Mouse (Mus musculus): ENCODE data around the gene Snapc3. TPM values are rescaled to one million over a fixed set of nuclear protein-coding genes. Genes with fewer than 3 reads are reported as not detected.

Snapc3 gene
- polyA plus RNA-seq, 1 experiment from 2014 or later = 27.2 TPM

GRCm38 (mm10) chr4:83409867-83410505 lies 7.5 kb upstream of the Snapc3 start:
- no peak overlapping the region for H3K9ac ChIP-seq (ENCODE audit: low read depth, low read length)
- no peak for ATAC-seq
- no peaks in the 10 kb centered on the region for H3K4me1 ChIP-seq (ENCODE audit: control insufficient read depth, insufficient read depth, low read length)
- 96% methylated on average over 4 of the region's 4 CpGs for WGBS
- no peaks in the 10 kb centered on the region for H3K36me3 ChIP-seq (ENCODE audit: control insufficient read depth, insufficient read depth, low read length)
- no peak overlapping the region for H3K27ac ChIP-seq (ENCODE audit: low read length)
- no peak overlapping the region for H3K4me2 ChIP-seq (ENCODE audit: low read depth, low read length)
- H3K9me3 ChIP-seq (ENCODE audit: control insufficient read depth, low read length) = 0 out of 2 replicates have a peak, but pooled peaks cover 8% of the 10 kb centered on the region
- H3K4me3 ChIP-seq (ENCODE audit: low read length) = no peak overlapping the region
- H3K27me3 ChIP-seq (replicated peaks; ENCODE audit: control insufficient read depth, insufficient read depth, low read length) = no peaks in the 10 kb centered on the region

DNA sequence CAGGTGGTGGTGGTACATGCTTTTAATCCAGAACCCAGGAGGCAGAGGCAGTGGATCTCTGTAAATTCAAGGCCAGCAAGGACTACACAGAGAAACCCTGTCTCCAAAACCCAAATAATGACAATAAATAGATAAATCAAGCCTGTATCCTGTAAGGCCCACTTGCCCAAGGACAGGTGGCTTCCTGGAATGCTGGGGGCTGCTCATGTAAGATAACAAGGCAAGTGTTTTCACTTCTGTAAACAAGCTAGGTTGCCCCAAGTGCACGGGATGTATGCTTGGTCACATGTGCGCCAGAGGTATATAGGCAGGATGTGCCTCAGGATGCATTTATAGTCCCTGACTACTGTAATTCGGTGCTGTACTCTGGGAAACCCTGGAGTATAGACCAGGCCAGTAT lies 5.5 kb upstream of the Snapc3 start:
- no peak overlapping the region for H3K27ac ChIP-seq (ENCODE audit: low read length)
- ATAC-seq = no peak
- H3K9me3 ChIP-seq (ENCODE audit: control insufficient read depth, low read length) = 0 out of 2 replicates have a peak, but pooled peaks cover 8% of the 10 kb centered on the region
- no peaks in the 10 kb centered on the region for H3K36me3 ChIP-seq (ENCODE audit: control insufficient read depth, insufficient read depth, low read length)
- no peak overlapping the region for H3K9ac ChIP-seq (ENCODE audit: low read depth, low read length)
- no peaks in the 10 kb centered on the region for H3K27me3 ChIP-seq (replicated peaks; ENCODE audit: control insufficient read depth, insufficient read depth, low read length)
- 63% methylated on average over 3 of the region's 3 CpGs for WGBS
- H3K4me1 ChIP-seq (ENCODE audit: control insufficient read depth, insufficient read depth, low read length) = no peaks in the 10 kb centered on the region
- H3K4me3 ChIP-seq (ENCODE audit: low read length) = no peak overlapping the region
- H3K4me2 ChIP-seq (ENCODE audit: low read depth, low read length) = no peak overlapping the region

DNA sequence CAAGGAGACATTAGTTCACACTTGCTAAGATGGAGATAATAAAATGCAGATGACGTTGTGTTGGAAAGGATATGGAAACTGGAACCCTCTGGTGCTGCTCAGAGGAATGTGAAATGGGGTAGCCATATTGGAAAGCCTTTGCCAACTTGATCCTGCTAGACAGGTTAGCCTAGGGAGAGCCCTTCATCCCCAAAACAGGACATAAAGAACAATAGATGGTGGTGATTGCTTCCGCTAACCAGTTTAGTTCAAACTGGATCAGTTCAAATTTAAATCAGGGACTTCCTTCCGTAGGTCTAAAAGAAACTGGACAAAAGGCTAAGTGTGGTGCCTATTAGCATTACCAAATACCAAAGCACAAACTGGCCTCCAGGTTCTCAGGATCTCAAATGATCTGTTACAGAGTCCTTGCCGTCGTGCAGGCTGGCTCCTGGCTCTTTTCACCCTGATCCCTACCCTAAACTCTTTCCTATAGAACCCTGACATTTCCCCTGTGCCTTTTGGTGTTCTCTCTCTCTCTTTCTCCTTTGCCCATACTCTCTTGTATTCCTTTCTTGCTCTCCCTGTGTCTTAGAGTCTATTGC lies 3.2 kb upstream of the Snapc3 start:
- H3K9me3 ChIP-seq (ENCODE audit: control insufficient read depth, low read length) = no peaks in the 10 kb centered on the region
- no peak overlapping the region for H3K27ac ChIP-seq (ENCODE audit: low read length)
- no peaks in the 10 kb centered on the region for H3K27me3 ChIP-seq (replicated peaks; ENCODE audit: control insufficient read depth, insufficient read depth, low read length)
- peaks cover 7% of the 10 kb centered on the region; the same call in 1 of the 2 replicates for H3K4me1 ChIP-seq (ENCODE audit: control insufficient read depth, insufficient read depth, low read length)
- no peak overlapping the region for H3K9ac ChIP-seq (ENCODE audit: low read depth, low read length)
- H3K4me2 ChIP-seq (ENCODE audit: low read depth, low read length) = no peak overlapping the region
- H3K4me3 ChIP-seq (ENCODE audit: low read length) = no peak overlapping the region
- ATAC-seq = no peak
- 87% methylated on average over 5 of the region's 5 CpGs for WGBS
- no peaks in the 10 kb centered on the region for H3K36me3 ChIP-seq (ENCODE audit: control insufficient read depth, insufficient read depth, low read length)

DNA sequence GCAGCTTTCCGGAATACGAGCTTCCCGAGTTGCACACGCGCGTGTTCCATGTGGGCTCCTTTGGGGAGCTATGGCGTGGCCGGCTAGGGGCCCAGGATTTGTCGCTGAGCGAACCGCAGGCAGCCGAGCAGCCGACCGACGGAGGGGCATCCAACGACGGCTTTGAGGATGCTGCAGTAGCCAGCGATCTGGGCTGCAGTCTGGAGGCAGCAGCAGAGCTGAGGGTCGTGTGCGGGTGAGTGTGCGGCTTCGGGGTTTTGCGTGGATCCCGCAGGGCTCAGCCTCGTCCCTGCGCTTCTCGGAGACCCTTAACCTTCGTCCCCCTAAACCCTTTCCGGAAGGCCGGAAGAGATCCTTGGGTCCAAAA lies 279 bp downstream of the Snapc3 start:
- Histone ChIP-seq H3K4me2 (ENCODE audit: low read depth, low read length) (peak overlapping the region; percentile 81), H3K4me3 (ENCODE audit: low read length) (peak overlapping the region; percentile 82), H3K4me1 (ENCODE audit: control insufficient read depth, insufficient read depth, low read length) (peaks cover 7% of the 10 kb centered on the region; the same call in 1 of the 2 replicates), H3K9me3 (ENCODE audit: control insufficient read depth, low read length) (no peaks in the 10 kb centered on the region), H3K27me3 (replicated peaks; ENCODE audit: control insufficient read depth, insufficient read depth, low read length) (no peaks in the 10 kb centered on the region), H3K27ac (ENCODE audit: low read length) (peak overlapping the region; percentile 87), H3K36me3 (ENCODE audit: control insufficient read depth, insufficient read depth, low read length) (no peaks in the 10 kb centered on the region), H3K9ac (ENCODE audit: low read depth, low read length) (peak overlapping the region; percentile 87)
- peak; percentile 67; the same call in 1 of the 2 replicates for ATAC-seq
- under 1% methylated on average over 30 of the region's 30 CpGs for WGBS

GRCm38 (mm10) chr4:83418781-83419180 lies 1.3 kb downstream of the Snapc3 start:
- peak overlapping the region; percentile 82 for H3K4me3 ChIP-seq (ENCODE audit: low read length)
- H3K9me3 ChIP-seq (ENCODE audit: control insufficient read depth, low read length) = no peaks in the 10 kb centered on the region
- H3K4me1 ChIP-seq (ENCODE audit: control insufficient read depth, insufficient read depth, low read length) = peaks cover 7% of the 10 kb centered on the region; the same call in 1 of the 2 replicates
- H3K27ac ChIP-seq (ENCODE audit: low read length) = no peak overlapping the region
- no peaks in the 10 kb centered on the region for H3K27me3 ChIP-seq (replicated peaks; ENCODE audit: control insufficient read depth, insufficient read depth, low read length)
- 52% methylated on average over 2 of the region's 2 CpGs for WGBS
- H3K9ac ChIP-seq (ENCODE audit: low read depth, low read length) = peak overlapping the region; percentile 87; the same call in 1 of the 2 replicates
- ATAC-seq = no peak
- 0 out of 2 replicates have a peak, but pooled peaks cover 7% of the 10 kb centered on the region for H3K36me3 ChIP-seq (ENCODE audit: control insufficient read depth, insufficient read depth, low read length)
- H3K4me2 ChIP-seq (ENCODE audit: low read depth, low read length) = peak overlapping the region; percentile 81

DNA sequence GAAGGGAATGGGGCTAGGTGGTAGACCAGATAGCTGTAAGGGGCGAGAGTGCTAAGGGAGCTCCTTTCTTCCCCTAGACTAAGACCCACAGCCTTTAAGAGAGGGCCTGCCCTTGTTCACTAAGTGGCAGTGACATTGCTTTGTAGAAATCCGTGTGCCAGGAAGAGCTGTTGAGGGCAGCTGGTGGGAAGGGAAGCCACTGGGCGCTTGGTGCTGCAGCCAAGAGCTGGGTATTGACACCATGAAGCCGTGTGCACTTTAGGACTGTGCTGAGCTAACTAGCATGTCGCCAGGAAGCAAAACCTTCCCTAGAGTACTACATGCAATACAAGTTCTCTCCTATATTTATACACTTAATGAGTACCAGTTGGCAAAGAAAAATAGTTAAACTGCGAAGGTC lies 6.1 kb downstream of the Snapc3 start:
- WGBS = 95% methylated on average over 6 of the region's 6 CpGs
- no peak overlapping the region for H3K9ac ChIP-seq (ENCODE audit: low read depth, low read length)
- H3K27ac ChIP-seq (ENCODE audit: low read length) = no peak overlapping the region
- no peaks in the 10 kb centered on the region for H3K9me3 ChIP-seq (ENCODE audit: control insufficient read depth, low read length)
- ATAC-seq = no peak
- no peaks in the 10 kb centered on the region for H3K27me3 ChIP-seq (replicated peaks; ENCODE audit: control insufficient read depth, insufficient read depth, low read length)
- H3K4me3 ChIP-seq (ENCODE audit: low read length) = no peak overlapping the region
- H3K36me3 ChIP-seq (ENCODE audit: control insufficient read depth, insufficient read depth, low read length) = peaks cover 11% of the 10 kb centered on the region; the same call in 1 of the 2 replicates
- H3K4me2 ChIP-seq (ENCODE audit: low read depth, low read length) = no peak overlapping the region
- H3K4me1 ChIP-seq (ENCODE audit: control insufficient read depth, insufficient read depth, low read length) = peaks cover 4% of the 10 kb centered on the region; the same call in 1 of the 2 replicates

- Histone ChIP-seq H3K9me3 (ENCODE audit: control insufficient read depth, low read length) (no peaks in the 10 kb centered on the region), H3K36me3 (ENCODE audit: control insufficient read depth, insufficient read depth, low read length) (peaks cover 11% of the 10 kb centered on the region; the same call in 1 of the 2 replicates), H3K4me2 (ENCODE audit: low read depth, low read length) (no peak overlapping the region), H3K27ac (ENCODE audit: low read length) (no peak overlapping the region), H3K9ac (ENCODE audit: low read depth, low read length) (no peak overlapping the region), H3K4me1 (ENCODE audit: control insufficient read depth, insufficient read depth, low read length) (no peaks in the 10 kb centered on the region), H3K4me3 (ENCODE audit: low read length) (no peak overlapping the region), H3K27me3 (replicated peaks; ENCODE audit: control insufficient read depth, insufficient read depth, low read length) (no peaks in the 10 kb centered on the region)
- WGBS = 94% methylated on average over 4 of the region's 4 CpGs
- no peak for ATAC-seq
Measured at GRCm38 (mm10) chr4:83425119-83425518, 7.6 kb downstream of the Snapc3 start.

DNA sequence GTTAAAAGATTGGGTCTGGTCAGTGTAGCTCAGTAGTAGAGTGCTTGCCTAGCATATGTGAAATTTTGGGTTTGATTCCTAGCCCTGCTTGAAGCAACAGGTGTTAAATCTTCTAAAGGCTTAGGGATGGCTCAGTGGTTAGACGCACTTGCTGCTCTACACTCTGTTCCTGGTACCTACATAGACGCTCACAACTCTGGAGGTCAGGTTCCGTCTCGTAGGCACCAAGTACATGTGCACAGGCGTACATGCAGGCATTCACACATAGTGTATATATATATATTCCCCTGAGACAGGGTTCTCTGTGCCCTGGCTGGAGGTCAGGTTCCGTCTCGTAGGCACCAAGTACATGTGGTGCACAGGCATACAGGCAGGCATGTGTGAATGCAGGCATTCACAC lies 9.6 kb downstream of the Snapc3 start:
- H3K27ac ChIP-seq (ENCODE audit: low read length) = no peak overlapping the region
- H3K4me1 ChIP-seq (ENCODE audit: control insufficient read depth, insufficient read depth, low read length) = no peaks in the 10 kb centered on the region
- no peak overlapping the region for H3K4me3 ChIP-seq (ENCODE audit: low read length)
- peaks cover 11% of the 10 kb centered on the region; the same call in 1 of the 2 replicates for H3K36me3 ChIP-seq (ENCODE audit: control insufficient read depth, insufficient read depth, low read length)
- no peak overlapping the region for H3K9ac ChIP-seq (ENCODE audit: low read depth, low read length)
- H3K27me3 ChIP-seq (replicated peaks; ENCODE audit: control insufficient read depth, insufficient read depth, low read length) = no peaks in the 10 kb centered on the region
- no peak for ATAC-seq
- no peaks in the 10 kb centered on the region for H3K9me3 ChIP-seq (ENCODE audit: control insufficient read depth, low read length)
- H3K4me2 ChIP-seq (ENCODE audit: low read depth, low read length) = no peak overlapping the region
- WGBS = 96% methylated on average over 7 of the region's 7 CpGs

- no peak overlapping the region for H3K9ac ChIP-seq (ENCODE audit: low read depth, low read length)
Measured at GRCm38 (mm10) chr4:83427696-83428095, 10.2 kb downstream of the Snapc3 start.

More at GRCm38 (mm10) chr4:83427696-83428095, 10.2 kb downstream of the Snapc3 start:
- WGBS = 95% methylated on average over 8 of the region's 8 CpGs
- Histone ChIP-seq H3K9me3 (ENCODE audit: control insufficient read depth, low read length) (no peaks in the 10 kb centered on the region), H3K36me3 (ENCODE audit: control insufficient read depth, insufficient read depth, low read length) (peaks cover 11% of the 10 kb centered on the region; the same call in 1 of the 2 replicates), H3K27me3 (replicated peaks; ENCODE audit: control insufficient read depth, insufficient read depth, low read length) (no peaks in the 10 kb centered on the region), H3K4me1 (ENCODE audit: control insufficient read depth, insufficient read depth, low read length) (no peaks in the 10 kb centered on the region), H3K27ac (ENCODE audit: low read length) (no peak overlapping the region), H3K4me3 (ENCODE audit: low read length) (no peak overlapping the region), H3K4me2 (ENCODE audit: low read depth, low read length) (no peak overlapping the region)
- no peak for ATAC-seq
